Mouse (Mus musculus): Measurements from ENCODE around the gene Kcnmb2. TPM values are rescaled to one million over a fixed set of nuclear protein-coding genes. Genes with fewer than 3 reads are reported as not detected.

The Kcnmb2 gene
- 6.5 and 6.9 TPM in 2 replicates for polyA plus RNA-seq (2015; fragmentation: Nextera tagmentation; extraction: Ambion mirVana)

GRCm38 (mm10) chr3:31902504-31903330, at the start of gene Kcnmb2:
Kcnmb2 (plus strand) TSS chr3:31902507.
- Histone ChIP-seq H3K4me3 (replicated peaks) (peak within 1 kb of the TSS; percentile 50), H3K27ac (no peak within 1 kb of the TSS), H3K27me3 (peaks cover 10% of the 10 kb centered on the region; the same call in 1 of the 2 replicates), H3K4me2 (replicated peaks) (peak within 1 kb of the TSS; percentile 78), H3K36me3 (no peaks in the 10 kb centered on the region), H3K4me1 (replicated peaks) (peaks cover 28% of the 10 kb centered on the region), H3K9me3 (no peaks in the 10 kb centered on the region), H3K9ac (replicated peaks) (peak within 1 kb of the TSS; percentile 62)
- 2% methylated on average over 22 of the region's 22 CpGs for WGBS
- ATAC-seq = peak; percentile 67

DNA sequence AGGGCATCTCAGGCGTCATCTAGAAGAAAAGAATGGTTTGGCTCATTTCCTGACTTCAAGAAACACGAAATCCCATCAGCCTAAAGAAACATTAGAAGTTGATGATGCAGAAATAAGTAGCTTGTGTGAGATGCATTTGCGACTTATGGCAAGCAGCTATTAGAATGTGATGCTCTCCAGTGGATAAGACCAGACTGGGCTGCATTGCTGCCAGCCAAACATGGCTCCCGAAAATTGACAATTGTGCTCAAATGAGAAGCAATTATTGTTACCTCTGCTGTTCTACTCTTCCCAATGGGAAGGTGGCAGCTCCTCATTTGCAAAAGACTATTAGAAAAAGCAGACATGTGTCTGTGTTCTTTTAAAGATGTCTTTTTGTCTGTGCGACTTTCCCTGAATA, 38.8 kb upstream of the Kcnmb2 start:
- Histone ChIP-seq H3K27ac (no peak overlapping the region), H3K4me2 (replicated peaks) (no peak overlapping the region), H3K36me3 (no peaks in the 10 kb centered on the region), H3K27me3 (no peaks in the 10 kb centered on the region), H3K9ac (replicated peaks) (no peak overlapping the region), H3K9me3 (no peaks in the 10 kb centered on the region), H3K4me1 (replicated peaks) (no peaks in the 10 kb centered on the region), H3K4me3 (replicated peaks) (no peak overlapping the region)
- no peak for ATAC-seq
- 41% methylated on average over 5 of the region's 5 CpGs for WGBS

- H3K4me2 ChIP-seq (replicated peaks) = no peak overlapping the region
- H3K4me3 ChIP-seq (replicated peaks) = no peak overlapping the region
- H3K9me3 ChIP-seq = no peaks in the 10 kb centered on the region
- H3K36me3 ChIP-seq = no peaks in the 10 kb centered on the region
- ATAC-seq = no peak
- WGBS = 70% methylated on average over 3 of the region's 3 CpGs
- H3K27ac ChIP-seq = no peak overlapping the region
- H3K4me1 ChIP-seq (replicated peaks) = no peaks in the 10 kb centered on the region
- H3K27me3 ChIP-seq = no peaks in the 10 kb centered on the region
- H3K9ac ChIP-seq (replicated peaks) = no peak overlapping the region
Measured at GRCm38 (mm10) chr3:31864070-31864469, 38.2 kb upstream of the Kcnmb2 start.

- WGBS = 94% methylated on average over 3 of the region's 3 CpGs
- Histone ChIP-seq H3K27ac (no peak overlapping the region), H3K9ac (replicated peaks) (no peak overlapping the region), H3K4me2 (replicated peaks) (no peak overlapping the region), H3K27me3 (no peaks in the 10 kb centered on the region), H3K4me3 (replicated peaks) (no peak overlapping the region), H3K36me3 (no peaks in the 10 kb centered on the region), H3K4me1 (replicated peaks) (no peaks in the 10 kb centered on the region), H3K9me3 (no peaks in the 10 kb centered on the region)
- ATAC-seq = no peak
Measured at GRCm38 (mm10) chr3:31871461-31871860, 30.8 kb upstream of the Kcnmb2 start.

GRCm38 (mm10) chr3:31882621-31883131, 19.6 kb upstream of the Kcnmb2 start:
- H3K27me3 ChIP-seq = no peaks in the 10 kb centered on the region
- 19% methylated on average over 12 of the region's 12 CpGs for WGBS
- H3K4me2 ChIP-seq (replicated peaks) = no peak overlapping the region
- H3K27ac ChIP-seq = no peak overlapping the region
- H3K4me3 ChIP-seq (replicated peaks) = no peak overlapping the region
- peak; percentile 62 for ATAC-seq
- H3K9ac ChIP-seq (replicated peaks) = no peak overlapping the region
- no peaks in the 10 kb centered on the region for H3K36me3 ChIP-seq
- H3K9me3 ChIP-seq = 0 out of 2 replicates have a peak, but pooled peaks cover 6% of the 10 kb centered on the region
- H3K4me1 ChIP-seq (replicated peaks) = no peaks in the 10 kb centered on the region; the same call in 1 of the 2 replicates

DNA sequence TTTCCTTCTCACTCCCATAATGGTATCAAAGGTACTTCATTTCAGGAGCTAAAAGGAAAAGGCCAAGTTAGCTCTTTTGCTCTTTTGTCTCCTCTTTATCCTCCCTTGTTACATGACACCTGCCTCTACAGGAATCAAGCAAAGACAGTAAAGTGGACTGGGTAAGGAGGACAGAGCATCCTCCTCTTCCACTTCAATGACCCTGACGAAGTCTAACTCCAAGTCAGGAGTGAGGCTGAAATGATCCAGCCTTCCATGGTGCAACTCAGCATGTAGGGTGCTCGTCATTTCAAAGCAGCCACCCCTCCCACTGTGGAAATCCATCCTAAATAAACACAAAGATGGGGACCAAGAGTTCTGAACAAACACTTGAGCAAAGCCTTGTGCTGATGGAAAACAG, 9.7 kb upstream of the Kcnmb2 start:
- H3K9ac ChIP-seq (replicated peaks) = no peak overlapping the region
- H3K9me3 ChIP-seq = no peaks in the 10 kb centered on the region
- 66% methylated on average over 2 of the region's 2 CpGs for WGBS
- no peaks in the 10 kb centered on the region for H3K4me1 ChIP-seq (replicated peaks)
- no peaks in the 10 kb centered on the region for H3K36me3 ChIP-seq
- no peak for ATAC-seq
- H3K27me3 ChIP-seq = no peaks in the 10 kb centered on the region
- H3K27ac ChIP-seq = no peak overlapping the region
- no peak overlapping the region for H3K4me3 ChIP-seq (replicated peaks)
- H3K4me2 ChIP-seq (replicated peaks) = no peak overlapping the region

- peak; percentile 65; the same call in 1 of the 2 replicates for ATAC-seq
- no peak overlapping the region for H3K27ac ChIP-seq
- under 1% methylated on average over 9 of the region's 9 CpGs for WGBS
Measured at GRCm38 (mm10) chr3:31903506-31903905, 1.2 kb downstream of the Kcnmb2 start.

DNA sequence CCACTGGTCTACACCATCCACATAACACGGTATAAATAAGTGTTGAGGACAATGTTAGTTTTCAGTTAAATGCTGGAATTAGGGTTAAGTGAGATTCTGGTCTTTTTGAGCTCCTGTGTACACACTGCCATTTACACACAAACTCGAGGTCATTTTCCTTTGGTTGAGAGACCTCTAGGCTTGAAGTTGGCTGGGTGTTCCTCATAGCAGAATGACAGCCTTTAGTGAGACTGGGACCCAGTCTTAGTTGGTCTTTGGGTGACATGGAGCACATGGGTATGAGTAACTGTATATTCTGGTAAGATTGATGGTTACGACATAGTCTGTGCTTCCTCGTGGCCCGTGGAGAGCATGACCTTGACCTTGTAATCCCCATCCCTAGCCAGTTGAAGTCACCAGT, 1.8 kb downstream of the Kcnmb2 start:
- H3K36me3 ChIP-seq = no peaks in the 10 kb centered on the region
- H3K27me3 ChIP-seq = peaks cover 10% of the 10 kb centered on the region; the same call in 1 of the 2 replicates
- H3K4me3 ChIP-seq (replicated peaks) = peak overlapping the region; percentile 50
- no peak overlapping the region for H3K9ac ChIP-seq (replicated peaks)
- H3K27ac ChIP-seq = no peak overlapping the region
- ATAC-seq = no peak
- WGBS = 39% methylated on average over 5 of the region's 5 CpGs
- H3K4me2 ChIP-seq (replicated peaks) = peak overlapping the region; percentile 78
- peaks cover 28% of the 10 kb centered on the region for H3K4me1 ChIP-seq (replicated peaks)
- no peaks in the 10 kb centered on the region for H3K9me3 ChIP-seq

More at GRCm38 (mm10) chr3:31903506-31903905, 1.2 kb downstream of the Kcnmb2 start:
- peak overlapping the region; percentile 50 for H3K4me3 ChIP-seq (replicated peaks)
- H3K9me3 ChIP-seq = no peaks in the 10 kb centered on the region
- no peaks in the 10 kb centered on the region for H3K36me3 ChIP-seq
- peak overlapping the region; percentile 78 for H3K4me2 ChIP-seq (replicated peaks)
- H3K9ac ChIP-seq (replicated peaks) = peak overlapping the region; percentile 28
- H3K4me1 ChIP-seq (replicated peaks) = peaks cover 28% of the 10 kb centered on the region
- H3K27me3 ChIP-seq = peaks cover 10% of the 10 kb centered on the region; the same call in 1 of the 2 replicates

DNA sequence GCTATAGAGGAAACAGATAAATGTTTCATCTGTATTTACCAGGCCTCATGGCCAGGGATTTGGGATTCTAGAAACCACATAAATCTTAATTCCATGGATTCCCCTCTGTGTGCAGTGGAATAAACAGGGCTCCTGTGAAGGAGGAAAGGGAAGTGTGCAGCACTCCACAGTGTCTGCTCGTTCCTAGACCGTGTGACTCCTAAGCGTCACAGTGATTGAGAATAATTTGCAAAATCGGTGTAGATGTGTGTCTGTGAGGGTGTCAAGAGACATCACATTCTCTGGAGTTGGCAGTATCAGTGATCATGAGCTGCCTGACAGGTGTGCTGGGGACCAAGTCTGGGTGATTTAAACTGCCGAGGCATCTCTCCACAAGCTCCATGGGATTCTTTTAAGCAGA, 8.9 kb downstream of the Kcnmb2 start:
- WGBS = 63% methylated on average over 5 of the region's 5 CpGs
- no peak for ATAC-seq
- Histone ChIP-seq H3K4me1 (replicated peaks) (no peaks in the 10 kb centered on the region), H3K9me3 (no peaks in the 10 kb centered on the region), H3K27ac (no peak overlapping the region), H3K27me3 (no peaks in the 10 kb centered on the region), H3K4me2 (replicated peaks) (no peak overlapping the region), H3K9ac (replicated peaks) (no peak overlapping the region), H3K4me3 (replicated peaks) (no peak overlapping the region), H3K36me3 (no peaks in the 10 kb centered on the region)

GRCm38 (mm10) chr3:31911690-31912089, 9.4 kb downstream of the Kcnmb2 start:
- no peak overlapping the region for H3K4me3 ChIP-seq (replicated peaks)
- 63% methylated on average over 3 of the region's 3 CpGs for WGBS
- no peaks in the 10 kb centered on the region for H3K27me3 ChIP-seq
- H3K9ac ChIP-seq (replicated peaks) = no peak overlapping the region
- no peaks in the 10 kb centered on the region for H3K4me1 ChIP-seq (replicated peaks)
- ATAC-seq = no peak
- no peaks in the 10 kb centered on the region for H3K9me3 ChIP-seq
- H3K4me2 ChIP-seq (replicated peaks) = no peak overlapping the region
- H3K36me3 ChIP-seq = no peaks in the 10 kb centered on the region
- H3K27ac ChIP-seq = no peak overlapping the region

DNA sequence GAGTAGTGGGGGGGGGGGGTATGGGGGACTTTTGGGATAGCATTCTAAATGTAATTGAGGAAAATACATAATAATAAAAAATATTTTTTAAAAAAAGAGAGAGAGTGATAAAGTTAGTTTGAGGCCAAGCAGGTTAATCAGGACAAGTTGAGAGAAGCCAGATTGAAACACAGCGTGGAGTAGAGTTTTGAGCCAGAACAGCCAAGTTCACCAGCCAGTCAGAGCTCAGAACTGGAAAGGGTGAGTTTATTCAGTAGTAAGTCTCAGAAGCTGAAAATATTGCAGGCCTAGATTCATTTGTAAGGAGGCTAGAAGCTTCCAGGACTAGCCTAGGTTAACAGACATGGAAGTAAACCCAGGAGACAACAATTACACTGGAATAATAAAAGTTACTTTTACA, 26.2 kb downstream of the Kcnmb2 start:
- Histone ChIP-seq H3K4me3 (replicated peaks) (no peak overlapping the region), H3K36me3 (no peaks in the 10 kb centered on the region), H3K4me1 (replicated peaks) (no peaks in the 10 kb centered on the region), H3K9ac (replicated peaks) (no peak overlapping the region), H3K4me2 (replicated peaks) (no peak overlapping the region), H3K27ac (no peak overlapping the region), H3K9me3 (no peaks in the 10 kb centered on the region), H3K27me3 (no peaks in the 10 kb centered on the region)
- 93% methylated on average over 1 of the region's 1 CpGs for WGBS
- no peak for ATAC-seq

GRCm38 (mm10) chr3:31934704-31935103, 32.4 kb downstream of the Kcnmb2 start:
- 0 out of 2 replicates have a peak, but pooled peaks have one; percentile 37 for ATAC-seq
- 74% methylated on average over 1 of the region's 1 CpGs for WGBS
- Histone ChIP-seq H3K9me3 (no peaks in the 10 kb centered on the region), H3K27ac (no peak overlapping the region), H3K4me3 (replicated peaks) (no peak overlapping the region), H3K9ac (replicated peaks) (no peak overlapping the region), H3K4me1 (replicated peaks) (no peaks in the 10 kb centered on the region), H3K4me2 (replicated peaks) (no peak overlapping the region), H3K36me3 (no peaks in the 10 kb centered on the region), H3K27me3 (no peaks in the 10 kb centered on the region)

Measured in midbrain, embryonic 13.5 days (tissue).